Mouse (Mus musculus) duodenum, adult 2 months (tissue): Measurements from ENCODE around the gene Dapl1. TPM values are rescaled to one million over a fixed set of nuclear protein-coding genes. Genes with fewer than 3 reads are reported as not detected.

Experiments used
- polyA plus RNA-seq: library from polyadenylated mRNA; depleted of rRNA; stranded (reverse); fragments of >200 nt; gene quantifications from 2 replicates; pipeline ENCODE4 v1.2.3, GENCODE M21; 2012; ENCODE audit warnings: low replicate concordance; rRNA removed

Dapl1 gene
- polyA plus RNA-seq: not detected in 2 replicates

DNA sequence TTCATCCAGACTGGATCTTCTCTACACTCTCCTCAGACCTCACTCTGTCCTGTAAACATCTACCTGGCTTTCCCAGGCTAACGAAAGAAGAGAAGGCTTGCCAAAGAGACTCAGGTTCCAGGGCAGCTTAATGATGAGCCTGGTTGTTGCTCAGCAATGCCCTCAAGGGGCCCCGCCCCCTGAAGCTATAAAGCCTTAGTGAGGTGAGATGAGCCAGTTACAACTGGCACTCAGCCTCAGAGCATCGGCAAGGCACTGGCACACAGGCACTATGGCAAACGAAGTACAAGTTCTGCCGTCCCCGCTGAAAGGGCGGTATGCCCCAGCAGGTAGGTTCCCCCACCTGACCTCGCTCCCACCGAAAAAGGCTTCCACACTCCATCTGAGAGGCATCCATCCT is at the start of gene Dapl1:
Gene Dapl1, plus strand, starts transcription at position 216 of the 400 bp plus-strand sequence.

Other genes with a start within 250 kb of the Dapl1 start
- 4.1 and 4.6 TPM in 2 replicates for gene Tanc1, start 127.4 kb downstream of the Dapl1 start, polyA plus RNA-seq